Mouse (Mus musculus): ENCODE measurements at regions not wholly inside any gene's neighbourhood (a gene's known extent, or its start where the extent isn't known, plus 50 kb on each side); places are given as distances from the start of the nearest gene placed in this dataset.

- no peak for TF ChIP-seq POLR2A (IDR thresholded peaks at IDR 0.05; ENCODE audit: insufficient read length, low read depth)
- no peak for TF ChIP-seq E2F4 (IDR thresholded peaks at IDR 0.05; ENCODE audit: insufficient read depth)
- TF ChIP-seq TCF3 (IDR thresholded peaks at IDR 0.05; ENCODE audit: insufficient read length, low read depth): no peak
- TF ChIP-seq TCF12 (IDR thresholded peaks at IDR 0.05; ENCODE audit: insufficient read depth, poor library complexity, severe bottlenecking): no peak
- TF ChIP-seq MAX (IDR thresholded peaks at IDR 0.05; ENCODE audit: low read depth): peak; percentile 85
- TF ChIP-seq CEBPB (IDR thresholded peaks at IDR 0.05; ENCODE audit: insufficient read depth, poor library complexity, severe bottlenecking): no peak
- no peak for TF ChIP-seq POLR2AphosphoS2 (IDR thresholded peaks at IDR 0.05; ENCODE audit: insufficient read length, low read depth)
- peak; percentile 66 for TF ChIP-seq REST (IDR thresholded peaks at IDR 0.05; ENCODE audit: insufficient read depth, insufficient read length)
- Histone ChIP-seq H3K36me3 (ENCODE audit: control insufficient read depth, insufficient read depth) (no peaks in the 10 kb centered on the region), H3K79me2 (ENCODE audit: control insufficient read depth, insufficient read depth) (no peaks in the 10 kb centered on the region), H3K4me2 (ENCODE audit: low read depth) (no peak overlapping the region), H3K4me3 (no peak overlapping the region), H3K27me3 (ENCODE audit: control insufficient read depth, insufficient read depth, insufficient read length) (no peaks in the 10 kb centered on the region), H3ac (ENCODE audit: control insufficient read depth, insufficient read length) (no peak overlapping the region)
Observed at GRCm38 (mm10) chr1:146106882-146107281, 387.7 kb upstream of the Brinp3 start.

All from myocyte (in vitro differentiated cells).